Mouse (Mus musculus): ENCODE results near the gene Loxl3. TPM values are rescaled to one million over a fixed set of nuclear protein-coding genes. Genes with fewer than 3 reads are reported as not detected.

Loxl3 gene
- total RNA-seq, 2 experiments from 2014 or later = 4.7 to 6.0 TPM

- peak; percentile 95 for DNase-seq
These were observed 20.3 kb downstream of the Loxl3 start, which contains the start of gene Aup1 for GRCm38 (mm10) chr6:83054074-83054851. Gene Aup1, plus strand, starts transcription at chr6:83054521.

- peak; percentile 49 for DNase-seq
These were observed 21.0 kb downstream of the Loxl3 start, which contains the start of gene Htra2 for GRCm38 (mm10) chr6:83054871-83055431. Gene Htra2, minus strand, starts transcription at chr6:83055273.

GRCm38 (mm10) chr6:83057790-83058189 is 23.8 kb downstream of the Loxl3 start, which contains the start of gene Dqx1:
Gene Dqx1, plus strand, starts transcription at chr6:83057844.
- DNase-seq = no peak

- no peak for DNase-seq
These were observed 24.8 kb downstream of the Loxl3 start for GRCm38 (mm10) chr6:83058725-83059124.

GRCm38 (mm10) chr6:83065995-83066394 is 32.0 kb downstream of the Loxl3 start:
- no peak for DNase-seq

- DNase-seq = no peak
These were observed 32.5 kb downstream of the Loxl3 start for GRCm38 (mm10) chr6:83066441-83066840.

- no peak for DNase-seq
These were observed 34.2 kb downstream of the Loxl3 start for GRCm38 (mm10) chr6:83068221-83068620.

- DNase-seq = no peak
These were observed 34.9 kb downstream of the Loxl3 start for GRCm38 (mm10) chr6:83068706-83069487.

- DNase-seq = no peak
These were observed 35.7 kb downstream of the Loxl3 start for GRCm38 (mm10) chr6:83069488-83070246.

- no peak for DNase-seq
These were observed 36.1 kb downstream of the Loxl3 start, which contains the start of gene Tlx2 for GRCm38 (mm10) chr6:83070247-83070310. Gene Tlx2, minus strand, starts transcription at chr6:83070293.

GRCm38 (mm10) chr6:83070311-83071219 is 36.6 kb downstream of the Loxl3 start:
- DNase-seq = peak; percentile 26

GRCm38 (mm10) chr6:83071220-83071619 is 37.2 kb downstream of the Loxl3 start:
- DNase-seq = no peak

- DNase-seq = no peak
These were observed 41.0 kb downstream of the Loxl3 start for GRCm38 (mm10) chr6:83074979-83075378.

GRCm38 (mm10) chr6:83077630-83078323 is 43.8 kb downstream of the Loxl3 start, which contains the start of gene Pcgf1:
Gene Pcgf1, plus strand, starts transcription at chr6:83077869.
- DNase-seq = no peak

GRCm38 (mm10) chr6:83078324-83078858 is 44.4 kb downstream of the Loxl3 start:
- DNase-seq = peak; percentile 100

GRCm38 (mm10) chr6:83080210-83080609 is 46.2 kb downstream of the Loxl3 start:
- DNase-seq = no peak

- no peak for DNase-seq
These were observed 49.5 kb downstream of the Loxl3 start for GRCm38 (mm10) chr6:83083497-83083896.

GRCm38 (mm10) chr6:83084477-83084876 is 50.5 kb downstream of the Loxl3 start:
- no peak for DNase-seq

- no peak for DNase-seq
These were observed 52.4 kb downstream of the Loxl3 start, which contains the start of gene Lbx2 for GRCm38 (mm10) chr6:83086121-83087035. Gene Lbx2, plus strand, starts transcription at chr6:83086367.

All from heart, postnatal 4 days (tissue).